Mouse (Mus musculus): ENCODE measurements around the gene Sox1.

GRCm38 (mm10) chr8:12402709-12403108 lies 7.6 kb downstream of the Sox1 start:
- TF ChIP-seq GATA1 (IDR thresholded peaks at IDR 0.05; ENCODE audit: borderline replicate concordance, low read length) (no peak), FLI1 (IDR thresholded peaks at IDR 0.05; ENCODE audit: low read length) (no peak)

Measured in megakaryocyte, embryonic 14.5 days (primary cell).